Mouse (Mus musculus) MEL (cell line): ENCODE measurements around the gene Garnl3.

Experiments used
- CHD2 ChIP-seq: IDR thresholded peaks from 2 replicates; pipeline ENCODE4 v1.6.1; 2011; ENCODE audit warnings: low read length, improper control_type of control experiment
- CTCF ChIP-seq, 3 experiments: IDR thresholded peaks in 2 of 3; conservative IDR thresholded peaks in 1 of 3; 2 replicates each; pipeline ENCODE4 v1.5.1; 2011 to 2012; ENCODE audit warnings: low read length in 3 of 3, low read depth in 2 of 3, mild to moderate bottlenecking in 2 of 3, improper control_type of control experiment in 1 of 3, inconsistent platforms in 1 of 3, mixed read lengths in 1 of 3, moderate library complexity in 1 of 3; ENCODE audit not compliant: control insufficient read depth in 1 of 3, insufficient read depth in 1 of 3, poor library complexity in 1 of 3, severe bottlenecking in 1 of 3
- JUND ChIP-seq: IDR thresholded peaks from 2 replicates; pipeline ENCODE4 v1.6.1; 2011; ENCODE audit warnings: low read depth, mild to moderate bottlenecking, improper control_type of control experiment, low read length
- MXI1 ChIP-seq: IDR thresholded peaks from 2 replicates; pipeline ENCODE4 v1.6.1; 2011; ENCODE audit warnings: mild to moderate bottlenecking, low read depth, low read length, improper control_type of control experiment
- POLR2A ChIP-seq, 2 experiments: IDR thresholded peaks; 2 replicates each; pipeline ENCODE4 v1.6.1; 2011 to 2012; ENCODE audit warnings: low read length in 2 of 2, mild to moderate bottlenecking in 2 of 2, control low read depth in 1 of 2, improper control_type of control experiment in 1 of 2, low read depth in 1 of 2, moderate library complexity in 1 of 2; ENCODE audit not compliant: control insufficient read depth in 1 of 2, insufficient read depth in 1 of 2, poor library complexity in 1 of 2
- TAL1 ChIP-seq: IDR thresholded peaks from 2 replicates; pipeline ENCODE4 v1.6.1; 2012; ENCODE audit warnings: mild to moderate bottlenecking, inconsistent platforms, low read length, moderate library complexity, mixed read lengths
- TCF12 ChIP-seq: IDR thresholded peaks from 2 replicates; pipeline ENCODE4 v1.6.1; 2014; ENCODE audit warnings: low read depth, mild to moderate bottlenecking, inconsistent platforms, low read length, improper control_type of control experiment, moderate library complexity
- USF1 ChIP-seq: IDR thresholded peaks from 2 replicates; pipeline ENCODE4 v1.6.1; 2014; ENCODE audit warnings: low read depth, mild to moderate bottlenecking, inconsistent platforms, low read length, improper control_type of control experiment, moderate library complexity

GRCm38 (mm10) chr2:33176921-33177320 lies 45.5 kb upstream of the Garnl3 start:
- TF ChIP-seq TCF12 (no peak), CTCF (IDR thresholded peaks at IDR 0.05 in 2 of 3, conservative IDR thresholded peaks at IDR 0.05 in 1 of 3; ENCODE audit: control insufficient read depth in 1 of 3, insufficient read depth in 1 of 3, low read depth in 2 of 3, low read length in 3 of 3, poor library complexity in 1 of 3, severe bottlenecking in 1 of 3) (no peak), JUND (no peak), MXI1 (no peak), TAL1 (no peak), CHD2 (no peak), POLR2A (IDR thresholded peaks at IDR 0.05; ENCODE audit: control insufficient read depth in 1 of 2, insufficient read depth in 1 of 2, low read depth in 1 of 2, low read length in 2 of 2, poor library complexity in 1 of 2) (no peak), USF1 (no peak)
